Mouse (Mus musculus) B cell, adult 2 months (primary cell): ENCODE measurements around the gene Pou2f2.
A peak's percentile ranks its signal among the peaks of the same experiment; 100 is the strongest.

Experiments
- DNase-seq, 2 experiments: peaks; one replicate each; pipeline ENCODE4 v3.0.0; 2022

The Pou2f2 gene

DNA sequence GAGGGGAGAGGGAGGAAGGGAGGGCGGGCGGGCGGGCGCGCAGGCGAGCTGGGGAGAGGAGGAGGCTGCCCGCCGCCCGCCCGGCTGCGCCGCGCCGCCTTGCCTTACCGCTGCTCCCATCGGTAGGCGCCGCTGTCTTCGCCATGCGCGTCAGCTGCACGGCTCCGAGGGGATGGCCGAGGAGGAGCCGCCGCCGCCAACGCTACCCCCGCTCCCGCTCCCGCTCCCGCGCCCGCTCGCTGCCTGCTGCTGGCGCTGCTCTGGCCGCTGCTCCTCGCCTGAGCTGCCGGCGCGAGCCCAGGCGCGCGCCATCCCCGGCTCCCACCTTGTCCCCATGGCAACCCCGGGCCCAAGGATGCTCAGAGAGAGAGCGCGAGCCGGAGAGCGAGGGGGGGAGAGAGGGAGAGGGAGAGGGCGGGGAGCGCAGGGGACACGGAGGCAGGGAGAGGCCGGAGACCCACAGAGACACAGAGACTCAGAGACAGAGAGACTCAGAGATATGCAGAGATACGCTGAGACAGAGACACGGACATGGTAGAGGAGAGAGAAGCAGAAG, at the start of gene Pou2f2:
Pou2f2 (minus strand) TSS at position 121 of the 556 bp plus-strand sequence.
- DNase-seq, result peak; percentile 56 to 67

DNA sequence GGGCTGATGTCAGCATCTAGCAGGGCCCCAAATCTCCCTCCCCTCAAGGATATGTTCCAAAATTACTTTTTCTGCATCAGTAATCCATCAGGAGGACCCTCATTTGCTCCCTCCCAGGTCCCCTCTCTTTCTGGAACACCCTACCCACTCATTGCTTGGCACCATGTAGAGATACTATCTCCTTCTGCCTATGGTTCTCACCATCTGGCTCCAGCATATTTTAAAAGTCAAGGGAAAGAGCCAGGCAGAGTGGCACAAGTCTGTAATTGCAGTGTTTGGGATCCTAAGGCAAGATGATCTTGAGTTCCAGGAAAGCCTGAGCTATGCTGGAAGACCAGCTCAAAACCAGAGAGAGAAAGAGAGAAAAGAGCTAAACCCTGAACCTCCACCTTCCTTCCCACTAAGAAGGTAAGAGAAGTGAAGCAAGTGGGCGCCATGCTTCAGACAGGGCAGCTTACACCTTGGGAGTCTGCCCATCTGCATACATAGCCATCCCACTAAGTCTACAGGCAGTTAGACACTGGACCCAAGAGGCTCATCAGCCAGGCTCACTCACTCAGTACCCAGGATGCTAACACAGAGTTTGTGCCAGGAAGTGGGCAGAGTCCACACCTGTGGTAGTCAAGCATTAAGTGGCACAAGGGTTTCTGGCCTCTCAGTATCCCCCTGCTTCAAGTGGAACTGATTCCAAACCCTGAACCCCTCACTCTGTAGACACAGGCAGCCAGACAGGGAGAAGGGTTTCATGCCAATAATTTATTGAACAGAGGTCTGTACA, 48.2 kb upstream of the Pou2f2 start:
- DNase-seq, result no peak

DNA sequence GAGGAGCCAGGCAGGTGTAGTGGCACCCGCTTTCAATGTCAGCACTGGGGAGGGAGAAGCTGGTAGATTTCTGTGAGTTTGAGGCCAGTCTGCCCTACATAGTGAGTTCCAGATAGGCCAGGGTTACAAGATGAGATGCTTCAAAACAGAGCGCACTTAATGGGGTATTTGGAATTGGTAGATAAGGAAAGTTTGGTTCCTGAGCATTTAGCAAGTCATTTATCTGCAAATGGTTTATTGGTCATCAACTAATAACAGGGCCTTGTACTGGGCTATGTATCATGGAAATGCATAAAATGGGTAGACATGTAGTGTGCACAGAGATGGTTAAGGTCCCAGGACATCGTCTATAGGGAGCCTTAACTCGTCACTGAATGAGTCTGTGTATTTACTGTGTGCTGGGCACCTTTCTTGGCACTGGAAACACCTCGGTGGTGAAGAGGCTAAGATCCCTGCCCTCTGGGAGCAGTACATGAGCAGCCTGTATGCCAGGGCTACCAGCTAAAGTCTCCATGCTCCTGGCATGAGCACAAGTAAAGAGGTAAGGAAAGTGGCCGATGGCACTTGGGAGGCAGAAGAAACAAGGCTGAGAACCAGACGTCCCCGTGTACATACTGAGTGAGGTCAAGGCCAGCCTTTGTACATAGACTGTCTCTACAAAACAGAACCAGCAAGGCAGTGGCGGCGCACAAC, 42.9 kb upstream of the Pou2f2 start:
- DNase-seq, result no peak

DNA sequence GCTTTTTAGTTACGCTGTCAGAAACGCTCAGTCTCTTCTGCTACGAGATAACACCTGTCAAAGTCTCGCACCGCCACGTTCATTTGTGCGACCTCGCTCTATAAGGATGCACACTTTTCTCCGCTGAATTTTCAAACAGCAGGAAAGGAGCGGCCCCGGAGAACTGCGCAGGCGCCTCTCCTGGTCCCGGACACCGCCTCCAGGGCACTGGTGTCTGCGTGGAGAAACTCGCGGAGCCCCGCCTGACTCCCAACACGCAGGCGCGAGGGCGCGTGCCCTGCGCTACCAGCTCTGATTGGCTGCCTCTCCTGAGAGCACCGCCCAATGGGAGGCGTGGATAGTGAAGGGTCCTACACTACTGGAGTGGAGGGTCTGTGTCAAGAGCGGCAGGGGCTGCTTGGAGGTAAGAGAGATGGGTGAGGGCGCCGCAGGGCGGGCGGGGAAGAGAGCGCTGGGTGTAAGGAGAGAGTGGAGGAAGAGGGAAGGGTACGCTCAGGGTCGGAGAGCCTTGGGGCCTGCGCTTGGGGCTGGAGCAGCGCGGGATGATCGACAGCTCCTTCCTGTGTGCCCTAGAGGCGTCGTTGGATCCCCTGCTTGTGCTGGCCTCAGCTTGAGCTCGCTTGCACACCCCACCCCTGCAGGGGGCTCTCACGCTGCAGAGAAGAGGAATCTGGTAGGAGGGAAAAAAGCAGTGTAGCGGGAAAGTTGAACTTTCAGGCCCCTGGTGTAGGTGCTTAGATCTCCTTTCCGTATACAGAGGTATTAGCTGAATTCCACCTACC, 41.8 kb upstream of the Pou2f2 start, which contains the start of gene Zfp526:
Zfp526 (plus strand) TSS at position 324 of the 782 bp plus-strand sequence.
- DNase-seq, result peak; percentile 90 to 91

DNA sequence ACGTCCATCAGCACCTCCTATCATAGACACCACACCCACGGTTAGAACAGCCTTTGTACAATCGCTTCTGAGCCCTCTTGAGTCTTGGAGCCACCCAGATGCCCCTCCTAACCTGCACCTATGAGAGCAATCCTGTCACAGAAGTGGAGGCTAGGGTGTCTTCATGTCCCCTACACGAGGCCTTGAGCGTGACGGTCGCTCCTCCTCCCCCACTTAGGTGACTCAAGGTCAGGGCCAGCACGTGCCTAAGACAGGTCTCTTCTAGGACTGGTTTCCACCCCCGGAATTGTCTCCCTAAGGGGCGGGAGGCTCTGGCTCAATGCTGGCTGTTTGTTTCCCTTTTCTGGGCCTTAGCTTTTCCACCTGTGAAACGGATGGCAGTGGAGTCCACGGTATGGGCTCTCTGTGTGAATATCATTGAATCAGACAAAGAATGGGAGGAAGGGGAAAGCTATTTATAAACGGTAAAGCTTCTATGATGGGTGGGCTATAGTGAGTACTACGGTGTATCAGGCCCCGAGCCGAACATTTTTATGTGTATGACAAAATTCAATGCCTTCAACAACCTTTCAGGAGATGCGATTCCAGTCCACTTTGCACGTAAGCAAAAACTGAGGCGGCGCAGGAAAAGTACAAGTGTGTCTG, 41.1 kb upstream of the Pou2f2 start, which contains the start of gene Dedd2:
Dedd2 (minus strand) TSS at position 159 of the 645 bp plus-strand sequence.
- DNase-seq, result peak; percentile 33

DNA sequence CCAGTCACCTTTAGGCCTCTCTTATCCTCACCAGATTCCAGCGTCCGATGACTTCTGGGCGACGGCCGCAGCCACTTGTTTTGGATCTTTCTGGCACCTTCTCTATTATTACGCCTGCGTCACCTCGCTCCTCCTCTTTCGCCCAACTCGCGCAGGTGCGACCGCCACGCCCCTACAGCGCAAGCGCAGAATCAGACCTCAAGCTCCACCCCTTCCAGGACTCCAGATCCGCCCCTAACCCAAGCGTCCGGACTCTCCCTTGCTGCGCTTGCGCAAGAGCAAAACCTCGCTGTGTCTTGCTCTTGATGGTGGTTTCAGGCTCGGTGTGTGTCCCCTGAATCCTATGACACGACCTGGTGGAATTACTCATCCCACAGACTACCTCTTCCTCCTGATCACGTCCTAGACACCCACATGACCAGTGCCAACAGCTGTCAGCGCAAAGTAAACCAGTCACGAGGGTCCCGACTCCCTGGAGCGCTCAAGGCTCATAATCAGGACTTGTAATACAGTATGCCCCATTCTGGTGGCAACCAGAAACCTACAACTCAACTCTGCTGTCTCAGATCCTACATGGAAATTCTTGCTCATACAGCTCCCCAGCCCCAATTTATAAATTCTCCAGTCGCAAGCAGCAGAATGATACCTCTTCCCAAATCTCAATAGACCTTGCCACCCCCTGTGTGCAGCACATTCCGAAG, 40.4 kb upstream of the Pou2f2 start:
- DNase-seq, result peak; percentile 97 to 98

DNA sequence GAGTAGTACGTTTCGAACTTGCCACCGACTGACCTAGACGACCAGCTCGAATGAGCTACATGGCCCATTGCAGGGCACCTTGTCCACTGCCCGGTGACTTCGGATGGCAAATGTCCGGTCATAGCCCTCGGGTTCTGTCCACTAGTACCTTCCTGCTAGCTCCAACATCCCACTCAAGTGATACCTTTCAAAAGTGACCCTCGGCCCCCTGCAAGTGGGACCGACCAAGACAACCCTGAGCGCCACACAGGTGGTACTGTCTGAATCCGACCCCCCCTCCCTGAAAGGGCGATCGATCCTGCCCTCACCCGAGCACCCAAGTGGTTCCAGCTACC, 39.9 kb upstream of the Pou2f2 start:
- DNase-seq, result no peak

DNA sequence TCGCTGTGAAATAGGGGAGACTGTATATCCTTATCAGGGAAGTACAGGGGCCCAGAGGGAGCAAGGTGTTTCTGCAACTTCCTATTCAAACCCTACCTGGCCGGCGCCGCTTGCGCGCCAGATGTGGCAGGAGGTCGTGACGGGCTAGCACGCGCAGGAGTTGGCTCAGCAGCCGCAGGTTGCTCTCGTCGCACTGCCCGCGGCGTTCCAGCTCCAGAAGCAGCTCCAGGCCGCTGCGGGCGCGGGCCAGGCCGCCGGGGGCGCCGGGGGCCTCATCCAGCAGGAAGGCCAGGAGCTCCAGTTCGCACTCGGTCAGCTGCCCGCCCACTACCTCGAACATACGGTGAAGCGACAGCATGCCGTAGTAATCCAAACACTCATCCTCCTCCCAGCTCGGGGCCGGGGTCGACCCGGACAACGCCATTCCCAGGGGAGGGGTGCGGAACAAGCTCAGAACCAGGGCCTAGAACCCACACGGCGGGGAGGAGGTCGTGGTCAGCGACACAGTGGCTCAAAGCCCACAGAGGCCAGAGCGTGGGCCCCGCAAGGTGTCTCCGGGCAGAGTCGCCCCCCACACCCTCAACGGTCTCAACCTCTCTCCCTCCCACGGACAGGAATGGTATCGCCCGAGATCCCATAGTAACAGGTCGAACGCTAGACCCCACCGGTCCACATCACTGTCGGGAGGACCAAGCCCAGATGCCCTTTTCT, 39.3 kb upstream of the Pou2f2 start:
- peak; percentile 51 to 54 for DNase-seq

DNA sequence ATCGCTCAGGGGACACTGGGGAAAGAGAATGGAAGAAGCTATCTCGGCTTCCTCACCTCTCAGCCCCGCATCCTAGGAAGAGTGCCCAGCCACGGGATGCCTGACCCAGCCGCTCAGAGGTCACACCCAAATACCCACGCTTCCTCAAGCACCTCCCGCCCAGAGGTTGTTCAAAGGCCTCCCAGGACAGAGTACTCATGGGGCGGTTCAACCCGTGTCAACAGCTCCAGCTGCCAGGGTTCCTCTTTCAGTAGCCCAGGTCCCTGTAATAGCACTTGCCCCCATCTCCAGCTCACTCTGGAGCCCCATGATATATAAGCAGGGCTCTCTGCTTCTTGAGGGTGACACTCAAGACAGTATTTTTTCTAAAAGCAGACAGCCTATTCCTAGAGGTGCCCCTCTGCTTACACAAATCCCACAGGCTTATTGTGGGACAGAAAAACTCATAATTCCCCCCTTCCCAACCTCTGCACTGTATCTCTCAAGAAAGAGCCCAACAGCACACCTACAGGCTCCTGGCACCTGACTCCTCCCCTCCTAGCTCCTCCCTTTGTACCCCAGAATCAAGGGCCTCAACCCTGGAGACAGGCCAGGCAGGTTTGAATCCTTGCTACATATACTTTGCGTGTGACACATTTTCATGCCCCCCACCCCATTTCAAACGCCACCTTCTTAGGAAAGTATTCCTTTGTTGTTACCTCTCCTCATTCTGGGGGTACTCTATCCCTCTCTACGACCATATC, 38.3 kb upstream of the Pou2f2 start:
- DNase-seq, result peak; percentile 30 to 34

DNA sequence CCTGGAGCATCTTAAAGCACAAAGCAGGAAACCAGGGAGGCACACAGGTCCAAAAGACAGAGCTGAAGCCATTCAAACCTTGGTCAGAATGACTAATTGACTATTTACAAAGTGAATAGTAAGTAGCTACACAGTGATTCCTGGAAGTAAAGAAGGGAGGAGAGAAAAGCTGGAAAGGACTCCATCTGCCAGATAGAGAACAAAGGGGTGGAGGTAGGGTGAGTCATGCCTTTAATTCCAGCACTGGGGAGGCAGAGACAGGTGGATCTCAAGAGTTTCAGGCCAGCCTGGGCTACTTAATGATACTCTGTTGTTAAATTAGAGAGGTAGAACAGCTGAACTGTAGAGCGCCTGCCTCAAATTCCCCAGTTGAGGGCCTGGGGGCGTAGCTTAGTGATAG, 34.6 kb upstream of the Pou2f2 start:
- no peak for DNase-seq

DNA sequence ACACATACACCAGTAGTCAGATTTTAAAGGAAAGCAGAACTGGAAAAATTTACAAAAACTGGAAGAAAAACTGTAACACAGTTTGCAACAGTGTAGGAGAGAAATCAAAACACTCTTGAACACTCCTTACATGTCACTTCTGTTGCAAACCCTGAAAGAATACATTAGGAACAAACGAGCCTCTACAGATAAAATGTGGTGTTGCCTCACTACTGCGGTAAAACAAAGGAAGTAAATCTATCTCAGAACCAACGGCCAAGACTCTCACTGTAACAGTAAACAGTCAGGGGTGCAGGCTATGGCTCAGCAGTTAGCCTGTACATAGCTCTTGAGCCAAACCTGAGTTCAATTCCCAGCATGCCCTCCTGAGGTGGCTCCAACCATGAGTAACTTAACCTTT, 33.6 kb upstream of the Pou2f2 start:
- no peak for DNase-seq

DNA sequence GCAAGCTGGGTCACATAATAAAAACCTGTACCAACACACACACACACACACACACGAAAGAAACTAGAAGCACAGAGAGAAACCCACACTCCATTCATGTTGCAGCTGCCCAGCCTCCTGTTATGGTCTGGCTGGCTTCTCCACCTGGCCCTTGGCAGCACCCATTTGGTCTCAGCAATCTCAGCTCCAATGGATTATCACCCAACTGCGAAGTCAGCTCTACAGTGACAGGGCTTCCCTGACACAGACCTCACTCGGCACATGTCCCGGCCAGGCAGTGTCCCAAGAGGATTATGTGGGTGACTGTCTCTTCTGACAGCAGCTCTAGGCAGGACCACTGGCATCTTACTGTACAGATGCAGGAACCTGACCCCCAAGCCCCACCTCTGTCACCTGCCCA, 31.0 kb upstream of the Pou2f2 start:
- no peak for DNase-seq

DNA sequence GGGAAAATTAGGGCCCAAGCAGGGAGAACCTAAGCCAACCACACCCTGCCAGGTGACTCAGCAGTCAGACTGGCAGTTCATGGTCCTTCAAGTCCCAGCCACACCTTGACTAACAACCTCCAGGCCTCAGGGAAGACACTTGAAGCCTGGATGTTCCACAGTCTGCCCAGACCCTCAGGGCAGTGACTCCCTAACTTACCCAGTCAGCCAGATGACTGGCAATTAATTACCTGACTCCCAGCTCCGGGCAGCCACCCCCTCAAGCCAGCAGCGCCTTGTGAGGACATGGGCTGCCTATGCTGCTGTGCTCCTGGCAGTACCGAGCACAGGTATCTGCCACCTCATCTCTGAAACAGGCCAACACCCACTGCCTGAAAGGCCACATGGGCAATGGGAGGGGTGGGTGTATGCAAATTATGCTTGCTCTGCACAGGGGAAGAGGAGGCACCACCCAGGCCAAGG, 29.7 kb upstream of the Pou2f2 start:
- peak; percentile 52 to 56 for DNase-seq

DNA sequence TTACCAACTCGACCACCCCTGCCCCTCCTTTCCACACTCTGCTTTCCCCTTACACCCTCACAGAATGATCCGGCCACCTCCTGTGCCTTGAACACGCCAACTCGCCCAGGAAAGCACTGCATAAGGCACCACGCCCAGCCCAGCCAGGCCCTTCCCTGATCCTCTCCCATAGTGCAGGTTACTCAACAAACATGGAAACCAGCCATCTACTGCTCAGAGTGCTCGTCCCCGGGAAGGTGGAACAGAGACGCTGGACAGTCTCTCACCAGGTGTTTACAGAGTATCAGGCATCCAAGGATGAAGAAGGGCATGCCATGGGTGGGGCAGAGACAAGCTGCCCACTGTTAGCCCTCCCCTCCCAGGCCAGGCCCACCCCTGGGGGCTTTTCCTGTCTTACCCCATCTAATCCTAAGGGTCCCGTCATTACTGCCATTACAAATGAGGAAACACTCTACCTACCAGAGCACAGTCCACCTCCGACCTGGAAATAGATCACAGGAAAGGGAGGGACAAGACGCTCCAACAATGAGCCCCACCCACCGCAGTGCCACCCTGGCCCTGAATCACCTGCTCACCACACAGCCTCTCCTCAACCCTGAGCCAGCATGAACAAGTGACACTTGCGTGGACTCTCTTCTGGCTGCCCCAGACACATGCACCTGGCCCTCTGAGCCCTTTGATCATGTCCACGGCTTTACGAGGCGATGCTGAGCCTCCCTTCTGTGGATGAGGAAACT, 26.7 kb upstream of the Pou2f2 start:
- DNase-seq, result peak; percentile 27 to 32

DNA sequence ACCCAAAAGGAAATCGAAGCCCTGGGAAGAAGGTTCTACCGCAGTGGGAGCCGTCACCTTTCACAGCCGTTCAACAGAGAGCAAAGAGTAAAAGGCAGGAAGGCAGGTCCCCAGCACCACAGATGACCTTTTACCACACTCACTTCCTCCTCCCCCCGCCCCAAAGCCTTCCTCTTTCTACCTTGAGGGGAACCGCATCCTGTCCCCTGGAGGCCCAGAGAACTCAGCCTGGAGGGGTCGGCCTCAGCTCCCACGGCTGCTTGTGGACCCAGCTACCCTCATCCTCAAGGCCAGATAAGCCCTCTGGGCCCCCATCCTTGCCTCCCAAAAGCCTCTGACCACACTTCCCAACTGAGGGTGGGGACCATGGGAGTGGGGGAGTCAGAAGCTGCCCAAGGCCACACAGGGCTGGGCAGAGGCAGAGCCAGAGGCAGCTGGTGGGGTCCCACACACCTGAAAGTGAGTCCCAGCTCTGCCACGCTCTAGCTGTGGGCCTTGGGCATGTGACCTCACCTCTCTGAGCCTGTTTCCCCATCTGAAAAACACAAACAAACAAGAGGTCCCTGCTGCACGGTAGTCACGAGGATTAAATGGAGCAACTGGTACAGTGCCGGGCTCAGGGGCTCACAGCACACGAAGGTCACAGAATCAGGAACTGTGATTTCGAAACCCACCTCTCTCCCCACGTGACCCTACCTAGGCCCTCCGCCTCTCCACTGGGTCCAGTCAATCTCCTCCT, 26.0 kb upstream of the Pou2f2 start:
- DNase-seq, result peak; percentile 78 to 80

DNA sequence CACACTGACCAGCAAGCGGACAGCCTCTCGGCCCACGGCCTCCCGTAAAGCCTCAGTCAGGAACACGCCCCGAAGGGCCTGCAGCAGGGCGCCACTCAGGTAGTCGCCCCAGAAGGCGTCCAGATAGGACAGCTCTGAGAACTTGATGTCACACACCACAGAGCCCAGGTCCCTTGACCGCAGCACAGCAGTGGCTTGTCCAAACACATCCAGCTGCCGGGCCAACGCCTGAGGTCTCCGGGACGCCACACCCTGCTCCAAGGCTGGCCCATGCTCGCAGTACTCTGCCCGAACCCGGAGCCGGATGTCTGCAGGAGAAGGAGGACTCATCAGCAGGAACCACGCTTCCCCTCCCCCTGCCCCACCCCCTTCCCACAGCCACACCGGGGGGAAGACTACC, 24.1 kb upstream of the Pou2f2 start:
- DNase-seq, result no peak

DNA sequence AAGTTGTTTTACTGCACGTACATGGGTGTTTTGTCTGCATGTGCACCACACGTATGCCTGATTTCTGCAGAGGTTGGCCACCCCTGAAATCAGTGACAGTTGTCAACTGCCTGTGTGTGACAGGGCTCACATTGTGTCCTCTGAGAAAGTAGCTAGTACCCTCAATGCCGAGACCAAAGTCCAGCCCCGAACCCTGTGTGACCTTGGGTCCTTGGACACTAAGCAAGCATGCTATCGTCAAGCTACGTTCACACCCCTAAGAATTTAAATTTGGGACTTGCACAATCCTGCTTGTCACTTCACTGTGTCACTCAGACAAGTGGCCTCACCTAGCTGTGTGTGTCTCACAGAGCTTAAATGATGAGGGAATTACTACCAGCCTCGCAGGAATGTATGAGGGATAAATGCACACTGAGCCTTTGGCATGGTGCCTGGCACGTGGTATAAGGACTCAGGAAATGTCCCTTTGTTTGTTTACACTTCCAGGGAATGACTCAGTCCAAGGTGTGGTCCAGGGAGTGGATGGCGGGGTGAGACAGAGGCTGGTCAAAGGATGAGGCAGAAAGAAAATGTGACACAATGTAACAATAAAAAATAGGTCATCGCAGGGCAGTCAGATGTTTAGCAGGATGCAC, 18.0 kb upstream of the Pou2f2 start:
- no peak for DNase-seq

DNA sequence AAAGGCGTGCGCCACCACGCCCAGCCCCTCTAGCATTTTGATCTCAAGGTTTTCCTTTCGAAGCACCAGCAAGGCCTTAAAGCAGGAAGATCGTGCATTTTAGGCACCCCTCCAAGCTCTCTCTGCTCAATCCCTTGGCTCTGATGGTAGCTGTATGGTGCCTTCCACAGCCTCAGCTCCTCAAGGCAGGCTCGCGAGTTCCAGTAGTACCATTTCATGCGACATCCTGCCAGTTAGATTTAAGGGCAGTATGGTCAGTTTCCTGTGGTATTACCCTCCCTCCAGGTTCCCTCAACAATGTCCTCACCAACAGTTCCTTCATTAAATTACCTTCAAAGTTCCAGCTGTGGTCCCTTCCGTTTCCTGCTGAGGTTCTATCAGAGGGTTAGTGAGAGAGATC, 16.6 kb upstream of the Pou2f2 start:
- no peak for DNase-seq

DNA sequence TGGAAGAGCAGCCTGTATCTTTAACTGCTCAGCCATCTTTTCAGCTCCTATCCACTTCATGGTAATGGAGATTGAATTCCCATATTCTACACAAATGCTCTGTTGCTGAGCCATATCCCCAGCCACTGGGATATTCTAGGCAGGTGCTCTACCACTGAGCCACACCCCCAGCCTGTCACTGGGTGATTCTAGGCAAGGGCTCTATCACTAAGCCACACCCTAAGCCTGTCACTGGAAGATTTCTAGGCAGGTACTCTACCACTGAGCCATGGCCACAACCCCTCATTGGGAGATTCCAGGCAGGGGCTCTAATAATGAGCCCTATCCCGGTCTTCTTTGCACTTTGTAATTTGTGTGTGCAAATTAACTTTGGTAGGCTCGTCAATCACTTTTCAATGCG, 15.6 kb upstream of the Pou2f2 start:
- no peak for DNase-seq
